Mouse (Mus musculus) lung, postnatal 4 days (tissue): ENCODE data around the gene Cyth1.
A peak's percentile ranks its signal among the peaks of the same experiment; 100 is the strongest.

Source experiments
- DNase-seq, 2 experiments: peaks; one replicate each; pipeline ENCODE4 v3.0.0; 2021

The Cyth1 gene

GRCm38 (mm10) chr11:118253447-118254158, 5.2 kb upstream of the Cyth1 start:
- DNase-seq, result no peak

- DNase-seq, result no peak
Measured at GRCm38 (mm10) chr11:118249012-118249383, 606 bp upstream of the Cyth1 start.

GRCm38 (mm10) chr11:118247359-118248095, 865 bp downstream of the Cyth1 start:
- peak; percentile 72 to 73 for DNase-seq

- DNase-seq, result no peak
Measured at GRCm38 (mm10) chr11:118246724-118247123, 1.7 kb downstream of the Cyth1 start.

- DNase-seq, result no peak
Measured at GRCm38 (mm10) chr11:118245130-118245529, 3.3 kb downstream of the Cyth1 start.

GRCm38 (mm10) chr11:118243627-118244261, 4.6 kb downstream of the Cyth1 start:
- DNase-seq, result no peak

- no peak for DNase-seq
Measured at GRCm38 (mm10) chr11:118242506-118242905, 5.9 kb downstream of the Cyth1 start.

- no peak for DNase-seq
Measured at GRCm38 (mm10) chr11:118240388-118240787, 8.0 kb downstream of the Cyth1 start.

- DNase-seq, result no peak
Measured at GRCm38 (mm10) chr11:118239281-118240198, 8.9 kb downstream of the Cyth1 start.

GRCm38 (mm10) chr11:118236520-118237190, 11.7 kb downstream of the Cyth1 start:
- DNase-seq, result peak; percentile 44 to 58

GRCm38 (mm10) chr11:118234929-118235328, 13.5 kb downstream of the Cyth1 start:
- DNase-seq, result no peak

GRCm38 (mm10) chr11:118234500-118234899, 13.9 kb downstream of the Cyth1 start:
- DNase-seq, result peak in 1 of 2 experiments; percentile 24

GRCm38 (mm10) chr11:118233924-118234323, 14.5 kb downstream of the Cyth1 start:
- no peak for DNase-seq

- peak; percentile 61 to 66 for DNase-seq
Measured at GRCm38 (mm10) chr11:118232314-118232831, 16.0 kb downstream of the Cyth1 start.

- DNase-seq, result no peak
Measured at GRCm38 (mm10) chr11:118229941-118230340, 18.5 kb downstream of the Cyth1 start.

GRCm38 (mm10) chr11:118227650-118228049, 20.7 kb downstream of the Cyth1 start:
- peak in 1 of 2 experiments; percentile 51 for DNase-seq

GRCm38 (mm10) chr11:118226850-118227249, 21.5 kb downstream of the Cyth1 start:
- DNase-seq, result no peak

GRCm38 (mm10) chr11:118225862-118226261, 22.5 kb downstream of the Cyth1 start:
- DNase-seq, result no peak

GRCm38 (mm10) chr11:118225056-118225836, 23.1 kb downstream of the Cyth1 start:
- DNase-seq, result no peak

GRCm38 (mm10) chr11:118223416-118224067, 24.9 kb downstream of the Cyth1 start:
- DNase-seq, result no peak
